Mouse (Mus musculus): ENCODE measurements at regions not wholly inside any gene's neighbourhood (a gene's known extent, or its start where the extent isn't known, plus 50 kb on each side); places are given as distances from the start of the nearest gene placed in this dataset.

DNA sequence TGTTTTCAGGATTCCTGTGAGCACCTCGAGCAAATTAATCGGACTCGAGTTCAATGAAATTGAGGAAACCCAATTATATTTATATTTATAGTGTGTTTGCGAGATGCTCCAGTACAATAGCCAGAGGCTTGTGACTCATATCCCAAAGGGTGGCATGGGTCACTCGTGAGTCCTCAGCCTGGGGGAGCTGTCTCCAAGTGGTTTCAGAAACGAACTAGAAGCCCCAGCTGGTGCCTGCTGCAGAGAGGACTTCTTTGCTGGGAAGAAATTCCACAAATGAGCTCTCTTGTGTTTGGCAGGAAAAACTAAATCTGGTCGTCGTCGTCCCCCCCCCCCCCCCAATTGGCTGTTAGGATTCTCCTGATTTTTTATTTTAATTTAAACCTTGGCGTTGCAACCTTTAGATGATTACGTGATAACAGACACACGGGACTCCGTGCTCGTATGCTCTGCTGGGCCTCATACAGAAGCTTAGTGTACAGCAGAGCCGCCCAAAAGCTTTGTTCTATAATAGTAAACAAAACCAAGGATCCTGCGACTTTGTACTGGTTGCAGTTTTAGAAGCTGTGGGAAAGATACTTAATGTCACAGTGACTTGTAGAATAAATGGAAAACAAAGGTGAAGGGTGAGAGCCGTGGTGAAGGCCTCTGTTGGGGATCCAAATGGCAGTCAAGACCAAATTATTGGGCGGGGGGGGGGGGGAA is 220.8 kb upstream of the Amigo2 start:
- Histone ChIP-seq H3K4me1 (ENCODE audit: control insufficient read depth, insufficient read depth, low read length) (no peaks in the 10 kb centered on the region), H3K27ac (replicated peaks; ENCODE audit: insufficient read depth, low read depth, low read length) (no peak overlapping the region), H3K79me2 (ENCODE audit: control insufficient read depth, insufficient read depth, low read length) (no peaks in the 10 kb centered on the region), H3K4me3 (ENCODE audit: insufficient read depth, low read depth, low read length) (no peak overlapping the region), H3K9ac (ENCODE audit: low read depth, low read length) (no peak overlapping the region), H3K36me3 (ENCODE audit: control insufficient read depth, insufficient read depth, low read length) (no peaks in the 10 kb centered on the region), H3K27me3 (ENCODE audit: control insufficient read depth, insufficient read depth, low read length) (no peaks in the 10 kb centered on the region)
- TF ChIP-seq CTCF (IDR thresholded peaks at IDR 0.05; ENCODE audit: low read depth, low read length) (no peak), POLR2A (IDR thresholded peaks at IDR 0.05; ENCODE audit: extremely low read depth, insufficient read depth, low read length) (no peak)
- 87% methylated on average over 18 of the region's 18 CpGs for WGBS
- DNase-seq (ENCODE audit: extremely low read depth, low read depth, low spot score) = no peak

DNA sequence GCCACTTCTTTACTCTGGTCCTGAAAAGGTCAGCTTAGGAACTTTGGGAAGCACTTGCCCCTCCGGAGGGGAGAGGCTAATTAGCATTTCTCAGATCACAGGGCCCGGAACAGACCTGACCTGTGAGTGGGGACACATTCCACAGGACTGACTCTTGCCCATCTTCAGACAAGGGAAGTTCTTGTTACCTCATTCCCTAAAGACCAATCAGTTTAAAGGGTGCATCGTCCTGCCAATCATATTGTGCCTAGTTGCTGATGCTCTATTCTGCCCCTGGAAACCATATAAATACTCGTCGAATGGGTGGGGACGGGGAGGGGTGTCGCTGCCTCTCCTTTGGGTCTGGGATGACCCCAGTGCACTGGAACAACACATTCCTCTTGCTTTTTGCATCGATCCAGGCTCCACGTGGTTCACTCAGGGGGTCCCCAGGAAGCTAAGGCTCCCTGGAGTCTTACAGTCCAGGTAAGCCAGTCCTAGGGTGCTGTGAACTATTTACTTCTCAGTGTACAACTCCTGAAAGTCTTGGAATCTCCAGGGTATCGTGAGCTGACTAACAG is 219.9 kb upstream of the Amigo2 start:
- Histone ChIP-seq H3K4me3 (ENCODE audit: insufficient read depth, low read depth, low read length) (no peak overlapping the region), H3K79me2 (ENCODE audit: control insufficient read depth, insufficient read depth, low read length) (no peaks in the 10 kb centered on the region), H3K36me3 (ENCODE audit: control insufficient read depth, insufficient read depth, low read length) (no peaks in the 10 kb centered on the region), H3K9ac (ENCODE audit: low read depth, low read length) (no peak overlapping the region), H3K4me1 (ENCODE audit: control insufficient read depth, insufficient read depth, low read length) (no peaks in the 10 kb centered on the region), H3K27me3 (ENCODE audit: control insufficient read depth, insufficient read depth, low read length) (no peaks in the 10 kb centered on the region), H3K27ac (replicated peaks; ENCODE audit: insufficient read depth, low read depth, low read length) (no peak overlapping the region)
- WGBS = 90% methylated on average over 10 of the region's 10 CpGs
- DNase-seq (ENCODE audit: extremely low read depth, low read depth, low spot score) = no peak
- TF ChIP-seq CTCF (IDR thresholded peaks at IDR 0.05; ENCODE audit: low read depth, low read length) = no peak
- no peak for TF ChIP-seq POLR2A (IDR thresholded peaks at IDR 0.05; ENCODE audit: extremely low read depth, insufficient read depth, low read length)

DNA sequence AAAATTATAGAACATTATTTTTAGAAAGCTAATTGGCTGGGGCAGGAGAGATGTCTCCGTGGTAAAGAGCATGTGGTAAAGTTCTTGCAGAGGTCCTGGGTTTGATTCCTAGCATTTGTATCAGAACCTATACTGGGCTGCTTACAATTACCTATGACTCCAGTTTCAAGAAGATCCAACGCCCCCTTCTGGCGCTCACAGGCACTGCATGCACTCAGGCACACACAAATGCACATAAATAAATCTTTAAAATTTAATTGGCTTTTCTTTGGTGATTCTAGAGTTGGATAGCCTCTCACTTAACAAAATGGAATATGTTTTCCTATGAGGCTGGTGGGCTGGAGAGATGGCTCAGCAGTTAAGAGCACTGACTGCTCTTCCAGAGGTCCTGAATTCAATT is 219.0 kb upstream of the Amigo2 start:
- no peak for DNase-seq (ENCODE audit: extremely low read depth, low read depth, low spot score)
- Histone ChIP-seq H3K36me3 (ENCODE audit: control insufficient read depth, insufficient read depth, low read length) (no peaks in the 10 kb centered on the region), H3K4me1 (ENCODE audit: control insufficient read depth, insufficient read depth, low read length) (no peaks in the 10 kb centered on the region), H3K9ac (ENCODE audit: low read depth, low read length) (no peak overlapping the region), H3K79me2 (ENCODE audit: control insufficient read depth, insufficient read depth, low read length) (no peaks in the 10 kb centered on the region), H3K27me3 (ENCODE audit: control insufficient read depth, insufficient read depth, low read length) (no peaks in the 10 kb centered on the region), H3K4me3 (ENCODE audit: insufficient read depth, low read depth, low read length) (no peak overlapping the region), H3K27ac (replicated peaks; ENCODE audit: insufficient read depth, low read depth, low read length) (no peak overlapping the region)
- TF ChIP-seq POLR2A (IDR thresholded peaks at IDR 0.05; ENCODE audit: extremely low read depth, insufficient read depth, low read length) (no peak), CTCF (IDR thresholded peaks at IDR 0.05; ENCODE audit: low read depth, low read length) (peak; percentile 48; the same call in 1 of the 2 replicates)
- WGBS = 69% methylated on average over 3 of the region's 3 CpGs

DNA sequence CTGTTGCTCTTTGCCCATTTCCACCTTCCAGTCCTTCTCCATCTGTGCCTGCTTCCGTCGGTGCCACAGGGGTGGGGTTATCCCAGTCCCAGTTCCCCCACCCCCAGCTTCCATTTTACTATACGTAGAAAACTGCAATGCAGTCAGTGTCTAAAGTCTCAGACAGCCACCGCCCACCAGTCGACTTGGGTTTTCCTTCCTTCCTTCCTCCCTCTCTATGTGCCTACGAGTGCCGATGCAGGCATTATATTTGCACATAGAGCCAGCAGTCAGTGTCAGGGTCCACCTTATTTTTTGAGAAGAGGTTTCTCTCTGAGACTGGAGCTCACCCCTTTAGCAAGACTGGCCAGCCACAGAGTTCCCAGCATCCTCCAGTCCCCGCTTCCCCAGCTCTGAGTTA is 218.3 kb upstream of the Amigo2 start:
- H3K27ac ChIP-seq (replicated peaks; ENCODE audit: insufficient read depth, low read depth, low read length) = no peak overlapping the region
- no peaks in the 10 kb centered on the region for H3K4me1 ChIP-seq (ENCODE audit: control insufficient read depth, insufficient read depth, low read length)
- no peak for TF ChIP-seq CTCF (IDR thresholded peaks at IDR 0.05; ENCODE audit: low read depth, low read length)
- no peak for TF ChIP-seq POLR2A (IDR thresholded peaks at IDR 0.05; ENCODE audit: extremely low read depth, insufficient read depth, low read length)
- no peaks in the 10 kb centered on the region for H3K27me3 ChIP-seq (ENCODE audit: control insufficient read depth, insufficient read depth, low read length)
- H3K36me3 ChIP-seq (ENCODE audit: control insufficient read depth, insufficient read depth, low read length) = no peaks in the 10 kb centered on the region
- no peak for DNase-seq (ENCODE audit: extremely low read depth, low read depth, low spot score)
- WGBS = 75% methylated on average over 8 of the region's 8 CpGs
- no peak overlapping the region for H3K9ac ChIP-seq (ENCODE audit: low read depth, low read length)
- H3K4me3 ChIP-seq (ENCODE audit: insufficient read depth, low read depth, low read length) = no peak overlapping the region
- no peaks in the 10 kb centered on the region for H3K79me2 ChIP-seq (ENCODE audit: control insufficient read depth, insufficient read depth, low read length)

DNA sequence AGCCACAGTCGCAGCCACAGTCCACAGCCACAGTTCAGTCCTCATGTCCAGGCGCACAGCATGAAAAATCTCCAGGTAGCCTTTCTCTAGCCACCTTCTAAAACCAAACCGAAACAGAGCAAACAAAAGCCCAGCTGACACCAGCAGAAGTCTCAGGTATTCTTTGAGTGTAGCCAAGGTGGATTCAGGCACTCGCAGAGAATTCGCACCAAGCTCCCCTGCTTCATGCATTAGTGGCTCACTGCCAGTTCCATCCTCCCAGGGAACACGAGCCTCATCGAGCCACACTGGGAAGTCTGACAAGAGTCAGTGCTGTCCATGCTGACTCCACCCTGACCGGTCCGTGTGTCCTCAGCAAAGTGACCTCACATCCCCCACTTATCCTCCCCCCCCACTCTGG is 217.7 kb upstream of the Amigo2 start:
- H3K36me3 ChIP-seq (ENCODE audit: control insufficient read depth, insufficient read depth, low read length) = no peaks in the 10 kb centered on the region
- no peaks in the 10 kb centered on the region for H3K79me2 ChIP-seq (ENCODE audit: control insufficient read depth, insufficient read depth, low read length)
- no peak overlapping the region for H3K9ac ChIP-seq (ENCODE audit: low read depth, low read length)
- H3K27me3 ChIP-seq (ENCODE audit: control insufficient read depth, insufficient read depth, low read length) = no peaks in the 10 kb centered on the region
- no peak overlapping the region for H3K4me3 ChIP-seq (ENCODE audit: insufficient read depth, low read depth, low read length)
- WGBS = 85% methylated on average over 9 of the region's 9 CpGs
- H3K27ac ChIP-seq (replicated peaks; ENCODE audit: insufficient read depth, low read depth, low read length) = no peak overlapping the region
- no peaks in the 10 kb centered on the region for H3K4me1 ChIP-seq (ENCODE audit: control insufficient read depth, insufficient read depth, low read length)
- DNase-seq (ENCODE audit: extremely low read depth, low read depth, low spot score) = no peak
- TF ChIP-seq CTCF (IDR thresholded peaks at IDR 0.05; ENCODE audit: low read depth, low read length) = no peak
- TF ChIP-seq POLR2A (IDR thresholded peaks at IDR 0.05; ENCODE audit: extremely low read depth, insufficient read depth, low read length) = no peak

DNA sequence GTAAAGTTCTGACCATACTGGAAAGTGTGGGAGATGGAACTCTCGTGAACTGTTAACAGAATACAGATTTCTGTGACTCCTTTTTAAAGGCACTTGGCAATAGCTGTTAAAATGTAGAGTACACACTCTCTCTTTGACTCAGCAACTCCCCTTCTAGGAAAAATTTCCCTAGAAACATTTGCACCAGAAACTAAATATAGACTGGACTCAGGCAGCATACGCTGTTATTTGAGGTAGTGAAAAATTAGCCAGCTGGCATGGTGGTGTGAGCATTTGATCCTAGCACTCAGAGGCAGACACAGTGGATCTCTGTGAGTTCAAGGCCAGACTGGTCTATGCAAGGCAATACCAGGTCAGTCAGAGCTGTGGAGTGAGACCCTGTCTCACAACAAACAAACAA is 215.5 kb upstream of the Amigo2 start:
- TF ChIP-seq POLR2A (IDR thresholded peaks at IDR 0.05; ENCODE audit: extremely low read depth, insufficient read depth, low read length) = no peak
- no peak for TF ChIP-seq CTCF (IDR thresholded peaks at IDR 0.05; ENCODE audit: low read depth, low read length)
- Histone ChIP-seq H3K4me1 (ENCODE audit: control insufficient read depth, insufficient read depth, low read length) (no peaks in the 10 kb centered on the region), H3K27ac (replicated peaks; ENCODE audit: insufficient read depth, low read depth, low read length) (no peak overlapping the region), H3K4me3 (ENCODE audit: insufficient read depth, low read depth, low read length) (no peak overlapping the region), H3K36me3 (ENCODE audit: control insufficient read depth, insufficient read depth, low read length) (no peaks in the 10 kb centered on the region), H3K27me3 (ENCODE audit: control insufficient read depth, insufficient read depth, low read length) (no peaks in the 10 kb centered on the region), H3K9ac (ENCODE audit: low read depth, low read length) (no peak overlapping the region), H3K79me2 (ENCODE audit: control insufficient read depth, insufficient read depth, low read length) (no peaks in the 10 kb centered on the region)
- DNase-seq (ENCODE audit: extremely low read depth, low read depth, low spot score) = peak; percentile 60
- 28% methylated on average over 2 of the region's 2 CpGs for WGBS
